7 mouse cellular contexts compared by ENCODE assay signal in the genomic region with DNA sequence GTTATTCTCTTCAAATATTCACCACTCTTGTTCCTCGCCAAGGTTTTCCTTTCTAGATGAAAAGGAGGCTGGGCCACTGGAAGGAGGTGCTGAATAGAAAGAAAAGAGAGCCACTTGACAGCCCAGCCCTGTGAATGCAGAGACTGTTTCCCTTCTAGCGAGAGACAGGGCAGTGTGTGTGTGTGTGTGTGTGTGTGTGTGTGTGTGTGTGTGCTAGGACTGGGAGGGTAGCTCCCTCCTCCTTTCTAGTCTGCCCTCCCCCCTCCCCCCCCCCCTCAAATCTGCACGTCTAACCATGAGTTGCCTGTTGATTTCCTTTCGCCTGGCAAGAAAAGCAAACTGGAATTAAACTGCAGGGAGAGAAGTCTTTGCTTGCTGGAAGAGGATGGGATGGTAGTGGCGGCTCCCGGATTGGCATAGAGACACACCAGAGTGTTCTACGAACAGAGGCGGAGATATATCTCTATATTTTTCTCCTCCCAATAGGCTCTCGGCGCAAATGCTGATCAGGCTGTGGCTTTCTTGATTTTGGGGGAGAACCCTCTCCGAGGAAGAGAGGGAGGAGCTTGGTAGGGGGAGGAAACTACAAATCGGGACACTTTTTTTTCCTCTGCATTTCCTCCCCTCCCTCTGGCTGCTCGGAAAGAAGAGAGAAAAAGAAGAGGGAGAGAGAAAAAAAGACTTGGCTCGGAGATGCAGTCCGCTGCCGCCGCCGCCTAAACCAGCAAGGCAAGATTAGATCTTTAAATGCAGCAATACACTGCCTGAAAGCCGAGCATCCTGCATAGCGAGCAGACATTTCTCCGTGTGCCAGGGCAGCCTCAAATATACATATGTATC. TPM values are rescaled to one million over a fixed set of nuclear protein-coding genes. Genes with fewer than 3 reads are reported as not detected.
DNase-seq lines count a peak whose midpoint lies in the region; ATAC-seq and TF ChIP-seq lines count a peak whose summit lies in the region.

No protein-coding gene starts in this region.

- H3K4me2 ChIP-seq in heart, embryonic 11.5 days: peak overlapping the region; percentile 88
- H3K4me2 ChIP-seq in kidney, embryonic 15.5 days: peak overlapping the region; percentile 91
- peak overlapping the region; percentile 92 for H3K4me2 ChIP-seq in limb, embryonic 14.5 days (replicated peaks; ENCODE audit: low read depth, low read length, severe bottlenecking)
- H3K4me2 ChIP-seq in neural tube, embryonic 14.5 days (ENCODE audit: low read depth, low read length): peak overlapping the region; percentile 91

- H3K4me1 ChIP-seq in heart, embryonic 11.5 days (ENCODE audit: control insufficient read depth, insufficient read depth, low read length): peaks cover 16% of the 10 kb centered on the region
- peaks cover 52% of the 10 kb centered on the region for H3K4me1 ChIP-seq in kidney, embryonic 15.5 days
- peaks cover 12% of the 10 kb centered on the region for H3K4me1 ChIP-seq in limb, embryonic 14.5 days (ENCODE audit: control insufficient read depth, insufficient read depth, low read length)
- peaks cover 12% of the 10 kb centered on the region for H3K4me1 ChIP-seq in neural tube, embryonic 14.5 days (ENCODE audit: control insufficient read depth, insufficient read depth, low read length)

- H3K9me3 ChIP-seq in heart, embryonic 11.5 days (replicated peaks; ENCODE audit: control insufficient read depth, low read length): no peaks in the 10 kb centered on the region
- no peaks in the 10 kb centered on the region for H3K9me3 ChIP-seq in kidney, embryonic 15.5 days (replicated peaks)
- no peaks in the 10 kb centered on the region for H3K9me3 ChIP-seq in limb, embryonic 14.5 days (ENCODE audit: control insufficient read depth, low read length)
- no peaks in the 10 kb centered on the region for H3K9me3 ChIP-seq in neural tube, embryonic 14.5 days (ENCODE audit: control insufficient read depth, low read length)

- H3K27me3 ChIP-seq in heart, embryonic 11.5 days (ENCODE audit: control insufficient read depth, insufficient read depth, low read length): peaks cover 27% of the 10 kb centered on the region
- H3K27me3 ChIP-seq in kidney, embryonic 15.5 days: peaks cover 55% of the 10 kb centered on the region
- H3K27me3 ChIP-seq in limb, embryonic 14.5 days (ENCODE audit: control insufficient read depth, insufficient read depth, low read length): peaks cover 33% of the 10 kb centered on the region
- H3K27me3 ChIP-seq in neural tube, embryonic 14.5 days (ENCODE audit: control insufficient read depth, insufficient read depth, low read length): no peaks in the 10 kb centered on the region

- WGBS in heart, embryonic 11.5 days (ENCODE audit: insufficient replicate concordance): 0% methylated on average over 19 of the region's 21 CpGs
- under 1% methylated on average over 20 of the region's 21 CpGs for WGBS in kidney, embryonic 15.5 days
- 1% methylated on average over 21 of the region's 21 CpGs for WGBS in limb, embryonic 14.5 days
- under 1% methylated on average over 20 of the region's 21 CpGs for WGBS in neural tube, embryonic 14.5 days

- H3K36me3 ChIP-seq in heart, embryonic 11.5 days (ENCODE audit: control insufficient read depth, insufficient read depth, low read length): no peaks in the 10 kb centered on the region
- H3K36me3 ChIP-seq in kidney, embryonic 15.5 days: no peaks in the 10 kb centered on the region
- no peaks in the 10 kb centered on the region for H3K36me3 ChIP-seq in limb, embryonic 14.5 days (ENCODE audit: control insufficient read depth, insufficient read depth, low read length)
- no peaks in the 10 kb centered on the region for H3K36me3 ChIP-seq in neural tube, embryonic 14.5 days (ENCODE audit: control insufficient read depth, insufficient read depth, low read length)

- H3K27ac ChIP-seq in heart, embryonic 11.5 days (ENCODE audit: low read depth, low read length): no peak overlapping the region
- peak overlapping the region; percentile 32; the same call in 1 of the 2 replicates for H3K27ac ChIP-seq in kidney, embryonic 15.5 days
- no peak overlapping the region for H3K27ac ChIP-seq in limb, embryonic 14.5 days (replicated peaks; ENCODE audit: low read depth, low read length)
- peak overlapping the region; percentile 66 for H3K27ac ChIP-seq in neural tube, embryonic 14.5 days (ENCODE audit: low read depth, low read length)

- peak overlapping the region; percentile 58 for H3K4me3 ChIP-seq in heart, embryonic 11.5 days (ENCODE audit: low read depth, low read length)
- H3K4me3 ChIP-seq in kidney, embryonic 15.5 days (replicated peaks): peak overlapping the region; percentile 59
- H3K4me3 ChIP-seq in limb, embryonic 14.5 days (replicated peaks; ENCODE audit: low read length): peak overlapping the region; percentile 56
- peak overlapping the region; percentile 64 for H3K4me3 ChIP-seq in neural tube, embryonic 14.5 days (ENCODE audit: low read depth, low read length)

- ATAC-seq in heart, embryonic 11.5 days (replicated peaks; ENCODE audit: insufficient number of reproducible peaks, low FRiP score, low TSS enrichment): no peak
- ATAC-seq in kidney, embryonic 15.5 days (replicated peaks; ENCODE audit: low FRiP score): no peak
- no peak for ATAC-seq in limb, embryonic 14.5 days (ENCODE audit: low FRiP score, low read depth)
- no peak for ATAC-seq in neural tube, embryonic 14.5 days (ENCODE audit: low read depth)

- DNase-seq in ZHBTc4 (ENCODE audit: low read depth, low spot score): peak; percentile 4
- peak; percentile 28 to 50 for DNase-seq in cerebellum, postnatal 25 days
- no peak for DNase-seq in limb, embryonic 14.5 days (ENCODE audit: low spot score)
- DNase-seq in ovary, postnatal 10 days (ENCODE audit: low spot score): no peak

- no peak for TF ChIP-seq POLR2A in limb, embryonic 14.5 days (IDR thresholded peaks at IDR 0.05; ENCODE audit: borderline replicate concordance, extremely low read depth, insufficient read depth, insufficient read length)

- no peak overlapping the region for H3K9ac ChIP-seq in heart, embryonic 11.5 days (ENCODE audit: low read depth, low read length)
- H3K9ac ChIP-seq in kidney, embryonic 15.5 days: 0 out of 2 replicates have a peak overlapping the region, but pooled peaks have one; percentile 17
- H3K9ac ChIP-seq in limb, embryonic 14.5 days (ENCODE audit: low read depth, low read length, severe bottlenecking): 0 out of 2 replicates have a peak overlapping the region, but pooled peaks have one; percentile 48
- peak overlapping the region; percentile 68 for H3K9ac ChIP-seq in neural tube, embryonic 14.5 days (replicated peaks; ENCODE audit: low read depth, low read length)

RNA-seq across cellular contexts. Expression of a gene that starts 1.5 kb away (rescaled TPM):
- polyA plus RNA-seq in heart, embryonic 11.5 days (2014; fragmentation: Nextera tagmentation; extraction: Ambion mirVana): 1.8 and 1.9 TPM in 2 replicates
- 7.5 TPM in 2 replicates for polyA plus RNA-seq in kidney, embryonic 15.5 days (2015; fragmentation: Nextera tagmentation; extraction: Ambion mirVana)
- polyA plus RNA-seq in limb, embryonic 14.5 days (2012; rRNA removed): 3.8 and 4.5 TPM in 2 replicates
- 6.3 and 7.3 TPM in 2 replicates for polyA plus RNA-seq in limb, embryonic 14.5 days (2014; fragmentation: Nextera tagmentation; extraction: Ambion mirVana)
- polyA plus RNA-seq in neural tube, embryonic 14.5 days (2014; fragmentation: Nextera tagmentation; extraction: Ambion mirVana): 35.8 and 42.0 TPM in 2 replicates

Comparison
In these comparisons a context has a peak if more than half of its experiments do, and no peak if none do; other contexts are left out.
1. DNase-seq: peak in ZHBTc4 (single experiment) and cerebellum, postnatal 25 days (2 of 2); none in limb, embryonic 14.5 days (single experiment) and ovary, postnatal 10 days (single experiment).
2. H3K27ac ChIP-seq: peak in kidney, embryonic 15.5 days (single experiment) and neural tube, embryonic 14.5 days (single experiment); none in heart, embryonic 11.5 days (single experiment) and limb, embryonic 14.5 days (single experiment).
3. Peak in every context shown above with its lines, with median percentiles within 50 percentile points of each other: H3K4me2 ChIP-seq and H3K4me3 ChIP-seq.